Mouse (Mus musculus): Measurements from ENCODE around the gene Dnah6. TPM values are rescaled to one million over a fixed set of nuclear protein-coding genes. Genes with fewer than 3 reads are reported as not detected.

The Dnah6 gene
- total and polyA plus RNA-seq, 3 experiments = under 0.01 to 0.06 (median 0.04) TPM

DNA sequence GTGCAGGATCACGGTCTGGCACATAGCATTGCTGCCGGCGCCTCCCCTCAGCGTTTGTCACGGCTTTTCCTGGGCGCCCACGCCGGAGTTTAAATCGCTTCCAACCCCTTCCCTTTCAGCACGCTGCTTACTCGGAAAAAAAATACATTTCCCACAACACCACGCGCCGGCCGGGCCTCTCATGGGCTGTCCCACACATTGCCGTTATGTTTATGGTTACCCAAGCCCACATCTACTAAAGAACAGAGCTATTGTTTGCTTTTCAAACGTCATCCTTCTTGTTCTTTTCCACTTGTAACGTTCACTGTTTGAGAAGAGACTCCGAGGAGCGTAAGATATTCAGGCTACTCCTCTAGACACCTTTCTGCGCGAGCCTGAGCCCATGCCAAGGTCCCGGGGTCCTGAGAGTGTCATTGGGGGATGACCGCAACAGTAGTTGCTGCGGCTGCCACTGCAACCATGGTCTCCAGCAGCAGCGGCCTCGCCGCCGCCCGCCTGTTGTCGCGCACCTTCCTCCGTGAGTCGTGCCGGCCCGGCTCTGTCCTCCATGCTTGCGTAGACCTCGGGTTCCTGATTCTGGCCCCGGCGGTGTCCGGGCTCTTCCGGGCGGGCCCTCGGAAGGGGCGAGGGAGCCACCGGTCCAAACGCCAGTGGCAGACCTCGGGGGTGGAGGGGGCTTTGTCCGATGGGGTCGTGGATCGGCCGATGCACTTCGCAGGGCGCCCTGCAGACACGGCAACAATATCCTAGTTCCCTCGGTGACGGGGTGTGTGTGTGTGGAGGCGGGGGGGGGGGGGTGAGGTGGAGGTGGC is 27.0 kb upstream of the Dnah6 start, which contains the start of gene Suclg1 (continued):
- TF ChIP-seq NRF1 (IDR thresholded peaks at IDR 0.05; ENCODE audit: low read depth, low read length) = no peak
- TF ChIP-seq POLR2AphosphoS2 (IDR thresholded peaks at IDR 0.05; ENCODE audit: low read depth, low read length) = no peak
- peak; percentile 97 for TF ChIP-seq HCFC1 (IDR thresholded peaks at IDR 0.05; ENCODE audit: low read depth, low read length)
- peak; percentile 72 for TF ChIP-seq POLR2A (IDR thresholded peaks at IDR 0.05; ENCODE audit: low read depth, low read length)
- peak; percentile 95 for TF ChIP-seq SIN3A (IDR thresholded peaks at IDR 0.05; ENCODE audit: low read length)

DNA sequence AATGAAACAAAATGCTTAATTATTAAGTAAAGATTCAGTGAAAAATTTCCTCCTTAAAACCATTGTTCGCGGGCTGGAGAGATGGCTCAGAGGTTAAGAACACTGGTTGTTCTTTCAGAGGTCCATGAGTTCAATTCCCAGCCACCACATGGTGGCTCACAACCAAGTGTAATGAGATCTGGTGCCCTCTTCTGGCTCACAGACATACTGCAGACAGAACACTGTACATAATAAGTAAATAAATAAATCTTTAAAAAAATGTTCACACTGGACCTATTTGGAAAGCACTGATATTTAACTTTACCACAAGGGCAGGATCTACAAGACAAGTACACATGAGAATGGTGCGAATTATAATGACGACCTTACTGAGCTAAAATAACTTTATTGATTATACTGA is 26.0 kb upstream of the Dnah6 start:
- TF ChIP-seq RCOR1 (conservative IDR thresholded peaks at IDR 0.05; ENCODE audit: low read depth, low read length) (no peak), EP300 (IDR thresholded peaks at IDR 0.05; ENCODE audit: low read length) (no peak), MAFK (IDR thresholded peaks at IDR 0.05; ENCODE audit: insufficient replicate concordance, low read length) (no peak), KAT2A (IDR thresholded peaks at IDR 0.05; ENCODE audit: insufficient replicate concordance, low read length) (no peak), CHD2 (IDR thresholded peaks at IDR 0.05; ENCODE audit: low read length) (no peak), ZMIZ1 (IDR thresholded peaks at IDR 0.05; ENCODE audit: low read depth, low read length) (no peak), USF2 (conservative IDR thresholded peaks at IDR 0.05; ENCODE audit: low read depth, low read length) (no peak), POLR2A (IDR thresholded peaks at IDR 0.05; ENCODE audit: low read depth, low read length) (no peak), TBP (conservative IDR thresholded peaks at IDR 0.05; ENCODE audit: low read depth, low read length) (no peak), JUN (IDR thresholded peaks at IDR 0.05; ENCODE audit: insufficient read depth, low read depth, low read length) (no peak), IRF4 (IDR thresholded peaks at IDR 0.05; ENCODE audit: low read depth, low read length) (no peak), E2F4 (IDR thresholded peaks at IDR 0.05; ENCODE audit: insufficient replicate concordance, low read depth, low read length) (no peak), BHLHE40 (IDR thresholded peaks at IDR 0.05; ENCODE audit: low read depth, low read length) (no peak), RAD21 (IDR thresholded peaks at IDR 0.05; ENCODE audit: low read depth, low read length) (peak; percentile 2), HCFC1 (IDR thresholded peaks at IDR 0.05; ENCODE audit: low read depth, low read length) (no peak), UBTF (IDR thresholded peaks at IDR 0.05; ENCODE audit: low read depth, low read length) (no peak), ETS1 (conservative IDR thresholded peaks at IDR 0.05; ENCODE audit: low read depth, low read length) (no peak), SMC3 (IDR thresholded peaks at IDR 0.05; ENCODE audit: low read depth, low read length) (peak; percentile 16; the same call in 1 of the 2 replicates), MEF2A (IDR thresholded peaks at IDR 0.05; ENCODE audit: borderline replicate concordance, low read depth, low read length) (no peak), MYC (IDR thresholded peaks at IDR 0.05; ENCODE audit: low read depth, low read length) (peak; percentile 77; the same call in 1 of the 2 replicates), SIN3A (IDR thresholded peaks at IDR 0.05; ENCODE audit: low read length) (no peak), POLR2AphosphoS2 (IDR thresholded peaks at IDR 0.05; ENCODE audit: low read depth, low read length) (no peak), ELF1 (IDR thresholded peaks at IDR 0.05; ENCODE audit: low read depth, low read length) (no peak), USF1 (IDR thresholded peaks at IDR 0.05; ENCODE audit: low read depth, low read length) (no peak), GABPA (IDR thresholded peaks at IDR 0.05; ENCODE audit: insufficient replicate concordance, low read depth, low read length) (no peak), JUND (conservative IDR thresholded peaks at IDR 0.05; ENCODE audit: low read depth, low read length) (no peak), CTCF (conservative IDR thresholded peaks at IDR 0.05 in 1 of 2, IDR thresholded peaks at IDR 0.05 in 1 of 2; ENCODE audit: low read depth in 2 of 2, low read length in 2 of 2) (peak; percentile 24 to 85; a peak in 3 of 4 replicates), NRF1 (IDR thresholded peaks at IDR 0.05; ENCODE audit: low read depth, low read length) (no peak), NELFE (IDR thresholded peaks at IDR 0.05; ENCODE audit: low read depth, low read length) (no peak), MAX (IDR thresholded peaks at IDR 0.05; ENCODE audit: low read length) (no peak), ZC3H11A (IDR thresholded peaks at IDR 0.05; ENCODE audit: low read depth, low read length) (no peak), TCF12 (IDR thresholded peaks at IDR 0.05; ENCODE audit: low read depth, low read length) (no peak), MXI1 (IDR thresholded peaks at IDR 0.05; ENCODE audit: low read depth, low read length) (no peak)
- Histone ChIP-seq H3K27ac (ENCODE audit: insufficient read depth, low read depth) (no peak overlapping the region), H3K27me3 (replicated peaks) (no peaks in the 10 kb centered on the region), H3K4me1 (ENCODE audit: control insufficient read depth in 1 of 2, insufficient read depth in 2 of 2) (peaks cover 3 to 20% of the 10 kb centered on the region in 2 experiments; a peak in 3 of 4 replicates), H3K9ac (ENCODE audit: insufficient read depth, low read depth) (no peak overlapping the region), H3K9me3 (replicated peaks; ENCODE audit: low read length) (peaks cover 6% of the 10 kb centered on the region), H3K79me2 (replicated peaks; ENCODE audit: control insufficient read depth, extremely low read depth, insufficient read depth, poor library complexity, severe bottlenecking) (peaks cover 33% of the 10 kb centered on the region), H3K36me3 (replicated peaks in 1 of 2; ENCODE audit: control insufficient read depth in 1 of 2, insufficient read depth in 1 of 2, low read length in 1 of 2) (peaks cover 0 to 14% of the 10 kb centered on the region in 2 experiments), H3K4me3 (replicated peaks in 1 of 3; ENCODE audit: low read depth in 2 of 3, low read length in 2 of 3, poor library complexity in 1 of 3) (peak overlapping the region; percentile 79 to 99 (median 92)), H3K4me2 (ENCODE audit: insufficient read depth, low read depth, poor library complexity, severe bottlenecking) (peak overlapping the region; percentile 82; the same call in 1 of the 2 replicates)
- in situ Hi-C loops (cut with MboI; ENCODE audit: low pct_ligation_motif_present, low pct_unique_long_range_greater_than_20kb, low sequenced_read_pairs) = no loop called here
- peak; percentile 73 for DNase-seq (ENCODE audit: extremely low read depth)
- dilution Hi-C loops (cut with MboI; ENCODE audit: extremely low pct_ligation_motif_present, extremely low pct_unique_long_range_greater_than_20kb, low sequenced_read_pairs) = no loop called here
